Mouse (Mus musculus) megakaryocyte, embryonic 14.5 days (primary cell): ENCODE results near the gene Kif2a. TPM values are rescaled to one million over a fixed set of nuclear protein-coding genes. Genes with fewer than 3 reads are reported as not detected.

Experiments used
- H3K27me3 ChIP-seq: replicated peaks from 2 replicates; pipeline ENCODE3; 2012; ENCODE audit warnings: inconsistent platforms
- H3K36me3 ChIP-seq: replicated peaks from 2 replicates; pipeline ENCODE3; 2012; ENCODE audit warnings: low read length, inconsistent platforms, mixed read lengths
- H3K4me1 ChIP-seq: 2 replicates; pipeline ENCODE4 v1.6.1; 2012; ENCODE audit warnings: inconsistent platforms
- H3K4me3 ChIP-seq: replicated peaks from 2 replicates; pipeline ENCODE3; 2012; ENCODE audit warnings: moderate library complexity, mild to moderate bottlenecking, inconsistent platforms
- H3K9me3 ChIP-seq: 2 replicates; pipeline ENCODE4 v1.6.1; 2012; ENCODE audit warnings: inconsistent platforms
- FLI1 ChIP-seq: IDR thresholded peaks from 2 replicates; pipeline ENCODE4 v1.6.1; 2012; ENCODE audit warnings: low read length, inconsistent platforms, mixed read lengths
- GATA1 ChIP-seq: IDR thresholded peaks from 3 replicates; pipeline ENCODE4 v1.6.1; 2012; ENCODE audit warnings: mixed read lengths, low read length, inconsistent platforms, borderline replicate concordance
- polyA plus RNA-seq: library from polyadenylated mRNA; stranded (reverse); fragments of >175 nt; gene quantifications from 2 replicates; pipeline ENCODE4 v1.2.3, GENCODE M21; 2012; ENCODE audit warnings: low replicate concordance; ENCODE audit not compliant: insufficient read depth

Gene Kif2a
- polyA plus RNA-seq, 1 experiment, result 27.9 TPM

GRCm38 (mm10) chr13:106961496-106961895, 60.4 kb downstream of the Kif2a start:
- no peaks in the 10 kb centered on the region for H3K9me3 ChIP-seq
- peaks cover 15% of the 10 kb centered on the region for H3K4me1 ChIP-seq
- no peak overlapping the region for H3K4me3 ChIP-seq
- no peak for TF ChIP-seq FLI1
- TF ChIP-seq GATA1, result no peak
- H3K27me3 ChIP-seq, result no peaks in the 10 kb centered on the region
- H3K36me3 ChIP-seq, result peaks cover 84% of the 10 kb centered on the region

DNA sequence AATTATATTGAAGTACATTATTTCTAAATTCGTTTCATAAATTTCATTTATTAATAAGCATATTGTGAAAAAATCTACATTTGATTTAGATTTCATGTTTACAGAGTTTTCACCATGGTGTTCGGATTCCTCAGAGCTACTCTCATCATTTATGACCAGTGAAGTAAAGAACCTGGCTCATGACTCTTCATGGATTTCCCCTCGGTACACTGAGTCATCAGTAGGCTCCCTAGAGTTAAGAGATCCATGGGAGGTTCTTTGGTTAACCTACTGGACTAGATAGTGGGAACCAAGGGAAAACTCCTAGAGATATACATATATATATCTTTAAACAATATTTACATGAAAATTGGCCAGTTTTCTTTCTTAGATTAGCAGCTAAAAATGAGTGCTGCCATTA, 61.4 kb downstream of the Kif2a start:
- no peak for TF ChIP-seq FLI1
- no peak for TF ChIP-seq GATA1
- H3K4me3 ChIP-seq, result no peak overlapping the region

GRCm38 (mm10) chr13:106958286-106958685, 63.6 kb downstream of the Kif2a start:
- H3K36me3 ChIP-seq, result peaks cover 84% of the 10 kb centered on the region
- no peak for TF ChIP-seq FLI1
- TF ChIP-seq GATA1, result no peak

More for the DNA sequence above, 61.4 kb downstream of the Kif2a start:
- no peaks in the 10 kb centered on the region for H3K9me3 ChIP-seq
- peaks cover 86% of the 10 kb centered on the region for H3K36me3 ChIP-seq
- peaks cover 22% of the 10 kb centered on the region for H3K4me1 ChIP-seq
- no peaks in the 10 kb centered on the region for H3K27me3 ChIP-seq

GRCm38 (mm10) chr13:106957554-106957953, 64.4 kb downstream of the Kif2a start:
- no peak overlapping the region for H3K4me3 ChIP-seq
- H3K4me1 ChIP-seq, result peaks cover 22% of the 10 kb centered on the region
- H3K36me3 ChIP-seq, result peaks cover 84% of the 10 kb centered on the region
- no peak for TF ChIP-seq GATA1
- TF ChIP-seq FLI1, result no peak
- no peaks in the 10 kb centered on the region for H3K27me3 ChIP-seq
- H3K9me3 ChIP-seq, result no peaks in the 10 kb centered on the region

More at GRCm38 (mm10) chr13:106958286-106958685, 63.6 kb downstream of the Kif2a start:
- no peak overlapping the region for H3K4me3 ChIP-seq
- H3K27me3 ChIP-seq, result no peaks in the 10 kb centered on the region
- no peaks in the 10 kb centered on the region for H3K9me3 ChIP-seq
- H3K4me1 ChIP-seq, result peaks cover 22% of the 10 kb centered on the region

DNA sequence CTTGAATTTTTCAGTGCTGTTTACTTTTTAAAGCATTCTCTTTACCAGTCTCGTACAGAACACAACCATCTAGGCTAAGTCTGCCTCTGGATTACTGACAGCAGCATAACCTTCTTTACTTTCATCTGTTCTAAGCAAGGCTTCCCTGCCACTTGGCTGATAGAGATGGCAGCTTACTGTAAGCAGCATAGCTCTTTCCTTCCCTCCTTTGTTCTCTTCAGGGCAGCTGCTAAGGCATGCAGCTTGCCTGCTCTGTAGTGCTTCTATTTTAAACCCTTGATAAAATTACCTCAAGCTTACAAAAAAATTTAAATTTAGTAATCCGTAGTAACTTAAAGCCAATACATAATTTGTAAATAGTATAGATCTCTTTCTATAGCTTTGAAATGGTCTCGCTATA, 67.0 kb downstream of the Kif2a start:
- Histone ChIP-seq H3K4me3 (no peak overlapping the region), H3K9me3 (no peaks in the 10 kb centered on the region), H3K36me3 (peaks cover 83% of the 10 kb centered on the region), H3K27me3 (no peaks in the 10 kb centered on the region), H3K4me1 (peaks cover 24% of the 10 kb centered on the region)
- TF ChIP-seq GATA1, result no peak
- no peak for TF ChIP-seq FLI1

DNA sequence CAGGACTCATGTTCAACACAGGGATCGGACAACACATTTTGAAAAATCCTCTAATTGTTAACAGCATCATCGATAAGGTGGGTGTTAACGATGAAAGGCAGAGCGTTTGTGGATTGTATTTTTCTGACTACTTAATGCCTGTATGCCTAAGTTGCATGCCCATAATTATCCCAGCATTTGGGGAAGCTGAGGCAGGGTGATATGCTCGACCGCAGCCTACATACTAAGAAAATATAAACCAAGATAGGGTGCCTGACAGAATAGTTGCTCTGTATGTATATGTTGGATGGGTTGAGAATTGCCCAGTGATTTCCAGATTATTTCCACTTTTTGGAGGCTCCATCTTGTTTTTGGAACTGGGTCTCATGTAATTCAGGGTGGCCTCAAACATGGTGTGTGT, 74.3 kb downstream of the Kif2a start:
- TF ChIP-seq FLI1, result no peak
- no peak for TF ChIP-seq GATA1
- no peaks in the 10 kb centered on the region for H3K9me3 ChIP-seq
- peak overlapping the region; percentile 93 for H3K4me3 ChIP-seq
- H3K4me1 ChIP-seq, result peaks cover 35% of the 10 kb centered on the region
- H3K27me3 ChIP-seq, result no peaks in the 10 kb centered on the region
- H3K36me3 ChIP-seq, result peaks cover 34% of the 10 kb centered on the region

GRCm38 (mm10) chr13:106946594-106947540, 75.1 kb downstream of the Kif2a start, which contains the start of gene Dimt1:
Gene Dimt1 (plus strand): TSS chr13:106947127.
- TF ChIP-seq GATA1 (no peak), FLI1 (no peak)
- Histone ChIP-seq H3K9me3 (no peaks in the 10 kb centered on the region), H3K27me3 (no peaks in the 10 kb centered on the region), H3K4me3 (peak within 1 kb of the TSS; percentile 93), H3K36me3 (peaks cover 26% of the 10 kb centered on the region), H3K4me1 (peaks cover 35% of the 10 kb centered on the region)

- Histone ChIP-seq H3K9me3 (no peaks in the 10 kb centered on the region; the same call in 1 of the 2 replicates), H3K4me1 (peaks cover 35% of the 10 kb centered on the region), H3K4me3 (no peak overlapping the region), H3K27me3 (no peaks in the 10 kb centered on the region), H3K36me3 (peaks cover 16% of the 10 kb centered on the region)
- no peak for TF ChIP-seq GATA1
- TF ChIP-seq FLI1, result no peak
Observed at GRCm38 (mm10) chr13:106945518-106945917, 76.4 kb downstream of the Kif2a start.

DNA sequence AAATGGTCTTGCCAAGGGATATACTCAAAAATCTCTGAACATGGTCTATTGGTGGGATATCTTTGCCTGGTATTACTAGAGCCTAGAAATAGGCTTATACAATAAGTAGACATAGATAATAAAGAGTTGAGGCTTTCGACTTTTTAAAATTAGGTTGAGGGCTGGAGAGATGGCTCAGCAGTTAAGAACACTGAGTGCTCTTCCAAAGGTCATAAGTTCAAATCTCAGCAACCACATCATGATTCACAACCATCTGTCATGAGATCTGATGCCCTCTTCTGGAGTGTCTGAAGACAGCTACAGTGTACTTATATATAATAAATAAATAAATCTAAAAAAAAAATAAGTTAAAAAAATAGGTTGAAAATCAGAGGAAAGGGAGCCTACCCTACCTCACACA, 79.2 kb downstream of the Kif2a start:
- no peaks in the 10 kb centered on the region for H3K36me3 ChIP-seq
- no peak for TF ChIP-seq FLI1
- no peak for TF ChIP-seq GATA1
- no peaks in the 10 kb centered on the region for H3K27me3 ChIP-seq
- H3K4me3 ChIP-seq, result no peak overlapping the region
- H3K9me3 ChIP-seq, result no peaks in the 10 kb centered on the region; the same call in 1 of the 2 replicates
- peaks cover 18% of the 10 kb centered on the region for H3K4me1 ChIP-seq

DNA sequence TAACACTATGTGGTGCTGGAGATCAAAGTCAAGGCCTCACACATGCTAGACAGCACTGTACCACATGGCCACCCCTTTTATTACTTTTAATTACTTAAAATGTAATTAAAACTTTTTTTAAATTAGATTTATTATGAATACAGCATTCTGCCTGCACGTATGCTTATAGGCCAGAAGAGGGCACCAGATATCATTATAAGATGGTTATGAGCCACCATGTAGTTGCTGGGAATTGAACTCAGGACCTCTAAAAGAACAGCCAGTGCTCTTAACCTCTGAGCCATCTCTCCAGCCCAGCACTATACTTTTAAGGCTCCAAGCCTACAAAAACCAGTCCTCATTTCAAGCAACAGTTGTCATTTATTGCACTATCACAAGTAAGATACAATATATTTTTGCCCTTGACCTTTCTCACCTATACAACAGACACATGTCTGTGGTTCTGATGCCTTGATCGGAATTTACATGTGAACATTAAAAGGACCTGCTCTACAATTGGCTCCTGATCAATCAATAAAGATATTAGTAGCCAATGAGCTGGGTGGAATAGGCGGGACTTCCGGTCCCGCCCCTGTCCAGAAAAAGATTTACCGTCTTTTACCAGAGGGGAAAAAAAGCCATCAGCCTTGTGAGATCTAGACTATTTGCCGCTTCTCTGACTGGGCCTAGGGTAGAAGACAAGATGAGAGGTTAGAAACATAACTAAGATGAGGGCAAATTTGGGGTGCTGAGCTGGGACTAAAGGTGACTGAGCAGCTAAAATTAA, 80.5 kb downstream of the Kif2a start:
- no peak for TF ChIP-seq FLI1
- no peaks in the 10 kb centered on the region for H3K36me3 ChIP-seq
- no peak overlapping the region for H3K4me3 ChIP-seq
- peaks cover 17% of the 10 kb centered on the region for H3K4me1 ChIP-seq
- no peaks in the 10 kb centered on the region; the same call in 1 of the 2 replicates for H3K9me3 ChIP-seq
- H3K27me3 ChIP-seq, result no peaks in the 10 kb centered on the region
